Mouse (Mus musculus) cerebellum, adult 11-12 months (tissue): ENCODE data around the gene Fam92b.

Experiments used
- DNase-seq: peaks from one replicate; pipeline ENCODE4 v3.0.0; 2022

Gene Fam92b

DNA sequence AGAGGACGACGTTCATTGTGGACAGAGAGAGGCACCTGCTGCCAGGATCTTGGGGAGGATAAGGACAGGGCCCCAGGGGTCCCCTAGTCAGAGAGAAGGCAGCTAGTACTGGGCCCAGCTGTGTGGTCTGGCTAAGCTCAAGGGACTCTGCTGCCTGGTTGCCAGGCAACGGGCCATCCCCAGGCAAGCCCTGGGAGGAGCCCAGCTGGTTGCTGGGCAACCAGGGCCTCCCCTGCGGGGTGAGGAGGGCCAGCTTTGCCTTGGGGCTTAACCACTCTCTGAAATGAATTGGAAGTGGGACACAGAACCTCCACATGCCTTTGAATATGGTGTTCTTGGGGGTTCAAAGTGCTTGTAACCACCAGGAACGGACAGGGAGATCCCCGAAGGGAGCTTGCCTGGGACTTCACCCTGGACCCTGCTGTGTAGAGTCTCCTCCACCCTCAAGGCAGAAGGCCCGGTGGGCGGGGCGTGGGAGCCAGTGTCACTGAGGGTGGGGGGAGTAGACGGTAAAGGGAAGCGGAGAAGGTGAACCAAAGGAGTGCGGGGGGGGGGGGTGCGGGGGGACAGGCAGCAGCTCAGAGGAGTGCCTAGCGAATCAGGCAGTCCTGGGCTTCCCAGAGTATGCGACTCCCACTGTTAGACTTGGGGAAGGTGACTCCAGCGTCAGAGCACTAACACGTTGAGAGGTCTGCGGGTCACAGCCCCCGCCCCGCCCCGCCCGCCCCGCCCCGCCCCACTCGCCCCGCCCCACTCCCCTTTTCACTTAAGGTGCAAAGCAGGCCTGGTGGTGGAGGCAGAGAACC lies at the start of gene Fam92b:
TSS of gene Fam92b (minus strand) at position 149 of the 806 bp plus-strand sequence.
- no peak for DNase-seq

DNA sequence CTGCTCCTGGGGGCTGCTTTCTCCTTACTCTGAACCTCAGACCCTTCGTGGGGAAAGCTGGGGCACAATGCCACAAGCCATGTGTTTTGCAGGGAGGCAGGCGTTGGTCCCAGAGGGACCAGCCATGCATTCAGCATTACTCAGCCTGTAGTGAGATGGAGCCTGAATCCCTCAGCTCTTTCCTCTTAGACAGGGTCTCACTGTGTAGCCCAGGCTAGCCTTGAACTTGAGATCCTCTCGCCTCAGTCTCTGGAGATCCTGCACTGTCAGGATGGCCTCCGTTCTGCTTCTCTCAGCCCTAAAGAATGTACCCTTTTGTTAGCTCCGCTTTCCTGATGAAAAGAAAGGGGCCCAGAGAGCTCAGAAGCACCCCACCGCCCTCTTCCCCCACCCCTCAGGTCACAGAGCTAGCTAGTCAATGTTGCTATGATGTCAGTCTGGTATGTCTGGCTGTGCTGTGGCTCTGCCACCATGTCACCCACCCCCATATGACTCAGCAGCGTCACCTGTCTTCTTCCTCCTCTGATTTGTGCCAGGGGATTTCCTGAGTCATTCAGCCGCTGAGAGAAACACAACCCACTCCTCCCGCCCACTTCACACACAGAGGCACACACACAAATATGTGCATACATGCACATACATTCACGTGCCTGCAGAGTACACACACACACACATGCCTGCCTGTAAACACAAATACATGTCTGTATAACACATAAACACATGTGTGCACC lies 48.3 kb upstream of the Fam92b start:
- no peak for DNase-seq

DNA sequence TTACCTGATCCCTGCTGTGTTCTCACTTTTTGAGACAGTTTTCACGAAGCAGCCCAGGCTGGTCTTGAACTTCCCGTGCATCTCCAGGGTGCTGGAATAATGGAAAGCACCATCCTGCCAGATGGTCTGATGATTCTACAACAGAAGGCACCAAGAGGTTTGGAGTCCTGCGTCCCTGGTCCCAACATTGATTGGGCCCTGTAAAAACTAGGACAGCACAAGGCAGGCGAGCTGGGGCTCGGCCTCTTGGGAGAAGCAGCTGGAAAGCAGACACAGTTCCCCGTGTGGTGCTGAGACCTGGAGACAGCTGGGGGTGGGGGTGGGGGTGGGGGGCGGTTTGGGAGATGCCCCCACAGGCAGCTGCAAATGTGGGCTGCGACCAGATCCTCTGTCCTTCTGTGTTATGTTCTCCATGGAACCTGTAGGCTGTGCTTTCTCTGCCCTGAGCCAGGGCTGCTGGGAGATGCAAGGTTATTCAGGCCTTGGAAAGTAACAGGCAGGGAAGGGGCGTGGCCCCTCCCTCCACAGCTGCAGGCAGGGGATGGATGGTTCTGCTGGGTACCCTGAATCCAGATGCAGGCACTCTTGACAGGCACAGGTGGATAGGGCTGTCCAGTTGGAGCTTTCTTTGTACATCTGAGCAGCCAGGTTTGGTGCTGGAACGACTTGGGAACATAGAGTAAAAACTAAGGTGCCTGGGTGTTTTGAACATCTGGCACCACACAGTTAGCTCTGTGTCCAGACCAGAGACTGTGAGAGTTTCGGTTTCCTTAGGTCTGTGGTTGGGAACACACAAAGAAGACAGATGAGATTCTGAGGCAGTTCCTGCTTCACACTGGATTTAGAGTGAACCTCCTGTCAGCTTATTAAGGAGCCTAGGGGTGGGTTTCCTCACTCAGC lies 47.5 kb upstream of the Fam92b start:
- no peak for DNase-seq

DNA sequence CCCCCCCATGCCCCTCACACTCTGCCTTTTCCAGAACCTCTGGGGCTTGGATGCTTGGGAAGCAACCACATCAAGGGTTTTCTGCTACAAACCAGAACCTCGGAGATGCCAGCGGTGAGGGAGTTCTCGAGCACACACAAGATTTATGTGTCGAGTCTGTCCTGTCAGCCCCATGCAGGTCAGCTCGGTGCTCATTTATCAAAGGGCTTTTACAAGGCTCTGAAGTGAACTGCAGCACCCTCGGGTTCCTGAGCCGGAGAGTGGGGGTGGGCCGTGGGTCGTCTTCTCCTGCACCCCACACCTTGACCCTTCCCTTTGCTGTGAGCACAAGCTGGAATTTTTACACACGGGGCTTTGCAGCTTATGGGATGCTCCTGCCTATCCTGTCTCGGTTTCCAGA lies 45.3 kb upstream of the Fam92b start:
- DNase-seq = no peak

DNA sequence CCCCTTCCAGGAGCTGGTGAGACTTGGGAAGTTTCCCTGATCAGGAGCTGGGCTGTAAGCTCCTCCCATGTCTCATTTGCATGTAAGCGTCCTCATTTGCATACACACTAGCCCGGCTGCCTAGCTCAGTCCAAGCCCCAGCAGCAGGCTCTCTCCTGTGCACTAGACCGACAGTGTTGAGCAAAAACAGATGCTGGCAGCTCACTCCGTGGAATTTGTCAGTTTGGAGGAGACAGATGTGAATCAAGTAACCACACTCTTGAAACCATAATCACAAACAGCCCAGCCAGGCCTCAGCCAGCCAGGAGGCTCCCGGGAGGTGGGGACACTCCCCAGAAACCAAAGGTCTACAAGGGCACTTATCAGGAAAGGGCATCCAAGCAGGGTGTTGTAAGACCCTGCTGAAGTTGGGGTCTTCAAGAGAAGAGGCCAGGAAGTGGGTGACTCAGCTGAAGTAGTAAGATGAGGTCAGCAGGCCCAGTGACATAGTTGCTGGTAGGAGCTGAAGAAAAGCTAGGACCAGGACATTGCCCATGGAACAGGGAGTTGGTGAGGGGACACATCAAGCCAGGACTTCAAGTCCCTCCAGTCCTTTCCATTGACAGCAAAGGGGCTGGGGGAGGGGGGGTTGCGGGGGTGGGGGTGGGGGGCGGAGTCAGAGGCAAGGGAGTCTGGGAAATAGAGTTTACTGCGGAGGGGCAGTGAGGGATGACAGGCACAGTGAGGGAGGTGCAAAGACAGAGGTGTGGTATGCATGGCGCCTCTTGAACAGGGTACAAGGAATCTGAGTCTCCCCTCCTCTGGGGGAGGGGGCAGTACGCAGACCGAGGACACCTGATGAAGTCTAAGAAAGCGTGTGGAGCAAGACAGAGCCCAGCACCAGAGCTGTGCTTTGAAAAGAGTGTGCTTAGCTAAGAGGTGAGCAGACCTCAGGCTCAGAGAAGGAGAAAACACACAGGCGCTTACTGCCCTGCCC lies 39.9 kb upstream of the Fam92b start:
- no peak for DNase-seq

DNA sequence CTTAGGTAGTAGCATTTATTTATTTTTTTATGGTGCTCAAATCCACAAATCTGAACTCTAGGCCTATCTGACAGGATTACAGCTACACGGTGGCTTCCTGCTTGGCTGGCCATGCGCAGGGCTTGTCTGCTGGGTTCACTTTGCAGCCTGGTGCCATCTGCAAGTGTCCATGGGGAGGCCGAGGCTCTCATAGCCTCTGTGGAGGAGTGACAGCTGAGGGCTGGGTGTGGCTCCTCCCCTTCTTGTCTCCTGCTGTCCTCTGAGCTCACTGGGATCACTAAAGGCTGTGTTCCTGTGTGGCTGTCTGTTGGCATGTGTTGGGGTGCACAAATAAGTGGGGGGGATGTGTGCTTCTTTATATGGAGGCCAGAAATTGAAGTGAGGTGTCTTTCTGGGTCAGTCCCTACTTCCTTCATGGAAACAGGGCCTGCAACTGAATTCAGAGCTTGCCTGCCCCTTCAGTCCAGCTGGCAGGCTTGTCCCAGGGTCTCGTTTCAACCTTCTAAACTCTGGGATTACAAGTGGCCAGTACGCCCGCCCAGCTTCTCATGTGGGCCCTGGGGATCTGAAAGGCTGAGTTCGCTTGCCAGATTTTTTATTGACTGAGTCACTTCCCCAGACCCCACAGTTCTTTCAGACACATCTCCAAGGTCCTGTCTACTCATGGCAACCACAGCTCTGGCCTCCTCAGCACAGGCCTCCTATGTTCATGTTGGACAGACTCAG lies 38.3 kb upstream of the Fam92b start:
- DNase-seq = peak; percentile 56

DNA sequence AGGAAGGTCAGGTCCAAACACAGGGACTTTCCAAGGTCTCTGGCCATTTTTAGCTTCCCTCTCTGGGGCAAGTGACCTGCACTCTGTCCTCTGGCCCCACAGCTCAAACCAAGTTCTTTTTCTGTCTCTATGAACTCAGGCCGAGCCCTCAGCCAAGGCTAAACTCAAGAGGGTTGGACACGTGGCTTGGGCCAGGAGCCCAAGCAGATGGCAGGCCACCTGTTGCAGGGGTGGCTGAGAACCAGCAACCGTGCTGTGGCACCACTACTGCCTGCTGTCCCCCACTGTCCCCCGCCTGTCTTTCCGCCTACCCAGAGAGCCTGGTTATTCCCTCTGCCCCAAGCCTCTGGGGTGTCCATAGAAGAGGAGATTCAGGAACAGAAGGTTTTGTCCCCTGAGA lies 36.7 kb upstream of the Fam92b start:
- DNase-seq = peak; percentile 95

DNA sequence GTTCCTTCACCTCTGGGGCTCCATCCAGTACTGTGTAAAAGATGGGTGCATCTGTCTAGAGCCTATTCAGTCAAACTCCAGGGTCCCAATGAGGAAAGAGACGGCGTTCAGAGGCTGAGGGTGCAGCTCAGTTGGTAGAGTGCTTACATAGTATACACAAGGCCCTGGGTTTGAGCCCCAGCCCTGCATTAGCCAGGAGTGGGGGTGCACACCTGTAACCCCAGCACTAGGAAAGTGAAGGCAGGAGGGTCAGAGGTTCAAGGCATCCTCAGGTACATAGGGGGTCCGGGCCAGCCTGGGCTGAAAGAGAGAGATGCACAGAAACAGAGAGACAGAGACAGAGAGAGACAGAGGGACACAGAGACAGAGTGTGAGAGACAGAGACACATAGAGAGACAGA lies 36.0 kb upstream of the Fam92b start:
- DNase-seq = peak; percentile 44

DNA sequence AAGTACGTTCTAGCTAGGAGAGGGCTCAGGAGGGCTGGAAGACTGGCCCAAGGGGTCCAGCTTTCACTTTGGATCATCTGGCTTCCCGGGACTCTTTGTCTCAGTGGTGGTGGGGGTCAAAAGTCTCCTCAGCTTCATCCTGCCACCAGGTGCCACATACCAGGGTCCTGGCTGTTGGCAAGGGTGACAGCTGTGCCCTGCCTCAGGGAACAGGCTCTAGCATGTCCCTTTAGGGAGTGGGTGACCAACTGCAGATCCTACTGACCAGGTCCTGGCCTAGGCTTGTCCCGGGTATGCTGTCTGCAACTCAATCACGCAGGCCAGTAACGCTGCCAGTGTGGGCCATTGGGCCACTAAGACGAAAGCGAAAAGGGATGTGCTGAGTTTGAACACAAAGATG lies 35.3 kb upstream of the Fam92b start:
- no peak for DNase-seq

DNA sequence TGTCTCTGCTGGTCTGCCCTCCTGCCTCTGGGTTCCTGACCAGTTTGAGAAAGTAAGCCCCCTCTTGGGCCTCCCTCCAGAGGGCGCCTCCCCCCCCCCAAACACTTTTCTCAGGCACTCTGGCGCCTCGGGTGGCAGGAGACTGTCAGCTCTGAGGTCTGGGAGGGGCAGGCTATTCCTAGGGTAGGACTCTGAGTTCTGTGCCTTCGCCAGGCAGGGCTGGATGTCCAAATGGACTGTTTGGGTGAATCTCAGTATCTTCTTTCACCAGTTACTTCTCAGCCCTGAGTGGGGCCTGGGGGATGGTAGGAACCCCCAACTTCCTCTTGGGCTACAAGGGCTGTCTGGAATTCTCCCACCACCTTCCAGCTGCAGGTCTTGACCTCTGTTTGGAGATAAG lies 34.1 kb upstream of the Fam92b start:
- no peak for DNase-seq

DNA sequence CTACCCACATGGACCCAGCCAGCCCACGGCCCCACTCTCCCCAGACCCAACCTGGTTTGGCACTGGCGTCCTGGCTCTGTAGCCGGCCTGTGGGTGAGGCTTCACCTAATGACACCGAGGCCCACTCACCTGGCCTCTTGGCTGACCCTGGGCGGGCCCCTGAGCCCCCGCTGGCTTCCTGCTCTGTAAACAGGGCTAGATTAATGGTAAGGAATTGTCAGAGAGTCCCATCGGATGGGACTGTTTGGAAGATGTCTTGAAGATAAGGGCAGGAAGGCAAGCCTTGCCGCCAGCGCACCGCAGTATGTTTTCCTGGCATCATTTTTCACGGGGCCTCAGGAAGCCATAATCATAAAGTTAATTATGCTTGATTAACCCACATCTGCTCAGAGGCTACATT lies 30.8 kb upstream of the Fam92b start:
- DNase-seq = no peak

DNA sequence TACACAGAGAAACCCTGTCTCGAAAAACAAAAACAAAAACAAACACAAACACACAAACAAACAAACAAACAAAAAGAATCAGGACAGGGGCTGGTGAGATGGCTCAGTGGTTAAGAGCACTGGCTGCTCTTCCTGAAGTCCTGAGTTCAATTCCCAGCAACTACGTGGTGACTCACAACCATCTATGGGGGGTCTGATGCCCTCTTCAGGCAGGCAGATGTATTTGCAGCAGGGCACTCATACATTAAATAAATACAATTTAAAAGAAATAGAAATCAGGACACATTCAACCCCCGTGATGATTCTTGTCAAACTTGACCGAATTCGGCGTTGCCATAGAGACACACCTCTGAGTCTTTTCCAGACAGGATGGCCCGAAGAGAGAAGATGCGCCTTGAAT lies 30.1 kb upstream of the Fam92b start:
- no peak for DNase-seq

DNA sequence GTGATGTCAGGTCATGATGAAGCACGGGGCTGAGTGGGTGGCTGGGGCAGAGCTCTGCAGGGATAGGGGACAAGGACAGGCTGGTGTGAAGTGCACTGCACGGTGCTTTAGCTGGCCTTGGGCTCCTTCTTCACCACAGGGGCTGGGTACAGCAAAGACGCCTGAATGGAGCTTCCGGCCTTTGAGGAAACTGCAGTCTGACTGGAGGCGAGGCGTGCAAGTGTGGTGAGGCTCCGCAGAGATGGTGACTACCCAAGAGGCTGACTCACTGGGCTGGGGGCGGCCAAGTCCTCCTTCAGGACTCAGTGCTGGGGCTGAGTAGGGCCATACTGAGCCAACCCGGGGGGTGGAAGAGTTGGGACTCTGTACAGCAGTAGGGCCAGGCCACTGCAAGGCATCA lies 28.6 kb upstream of the Fam92b start:
- no peak for DNase-seq

DNA sequence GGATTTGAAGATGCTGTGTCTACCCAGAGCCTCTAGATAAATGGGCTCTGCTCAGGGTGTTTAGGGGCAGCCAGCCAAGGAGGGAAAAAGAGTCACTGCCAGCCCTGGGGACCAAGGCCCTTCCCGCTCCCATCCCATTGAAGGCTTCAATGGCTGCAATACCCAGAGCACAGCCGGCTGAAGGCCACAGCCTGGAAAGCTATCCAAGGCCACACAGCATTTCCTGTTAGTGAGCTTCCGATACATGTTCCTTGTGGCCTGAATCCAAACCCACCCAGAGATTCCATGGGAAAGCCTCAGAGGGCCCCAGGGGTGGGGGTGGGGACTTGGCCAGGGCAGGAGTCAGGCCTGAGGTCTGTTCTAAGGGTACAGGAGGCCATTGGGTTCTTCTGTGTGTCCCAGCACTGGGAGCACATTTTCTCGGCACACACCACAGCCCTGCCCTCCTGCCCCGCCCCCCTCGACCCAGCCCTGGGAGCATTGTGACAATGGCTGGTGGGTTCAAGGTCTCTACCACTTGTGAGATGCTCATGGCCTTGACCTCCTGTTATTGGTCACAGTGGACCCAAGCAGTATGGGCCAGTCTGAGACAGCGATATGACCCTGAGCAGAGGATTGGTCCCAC lies 27.6 kb upstream of the Fam92b start:
- DNase-seq = no peak

DNA sequence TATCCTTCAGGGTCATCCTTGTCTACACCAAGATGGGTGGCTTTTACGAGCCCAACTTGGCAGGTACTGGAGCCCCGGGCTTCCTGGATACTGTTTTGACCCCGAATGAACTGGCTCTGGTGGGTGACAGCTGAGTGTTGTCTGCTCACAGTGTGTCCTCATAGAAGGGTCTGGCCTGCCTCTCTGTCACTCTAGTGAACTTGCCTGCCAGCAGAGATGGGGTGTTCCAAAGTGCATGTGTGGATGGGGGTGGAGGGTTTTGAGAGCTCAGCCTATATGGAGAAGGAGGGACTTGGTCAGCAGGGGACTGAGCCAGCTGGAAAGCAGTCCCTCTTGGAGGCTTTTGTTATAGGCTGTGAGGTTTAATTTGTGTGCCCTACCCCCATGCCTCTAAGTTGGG lies 25.3 kb upstream of the Fam92b start:
- DNase-seq = no peak

DNA sequence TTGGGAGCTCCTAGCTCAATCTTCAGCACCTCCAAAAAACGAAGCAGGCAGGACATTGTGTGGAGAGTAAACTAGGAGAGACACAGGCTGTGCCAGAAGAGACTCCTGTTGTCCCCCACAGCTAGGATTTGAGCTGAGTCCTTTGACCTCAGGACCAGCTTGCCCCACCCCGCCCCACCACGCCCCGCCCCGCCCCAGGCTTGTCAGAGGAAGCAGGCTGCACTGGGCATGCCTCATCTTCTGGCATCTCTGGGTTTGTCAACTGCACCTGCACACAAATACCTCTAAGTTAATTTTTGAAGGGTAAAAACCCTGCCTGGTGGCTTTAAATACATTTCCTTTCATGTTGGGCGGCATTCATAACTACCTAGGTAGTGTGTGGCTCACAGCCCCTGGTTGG lies 24.1 kb upstream of the Fam92b start:
- no peak for DNase-seq

DNA sequence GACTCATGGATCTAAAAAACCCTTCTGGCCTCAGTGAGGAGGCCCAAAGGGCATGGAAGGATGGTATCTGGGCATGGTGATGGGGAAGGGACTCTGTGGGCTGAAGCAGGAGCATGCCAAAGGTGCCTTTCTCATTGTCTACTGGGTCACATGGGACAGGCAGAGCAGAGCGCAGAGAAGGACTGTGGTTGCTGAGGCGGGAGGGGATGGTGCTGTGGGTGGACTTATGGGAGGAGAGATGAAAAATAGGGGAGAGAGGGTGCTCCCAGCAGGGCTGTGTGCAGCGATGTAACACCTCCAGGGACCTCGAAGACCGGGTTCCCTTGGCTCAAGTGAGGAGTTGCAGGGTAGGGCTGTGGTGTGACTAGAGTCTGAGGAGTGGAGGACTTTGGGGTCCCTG lies 14.9 kb upstream of the Fam92b start:
- no peak for DNase-seq

DNA sequence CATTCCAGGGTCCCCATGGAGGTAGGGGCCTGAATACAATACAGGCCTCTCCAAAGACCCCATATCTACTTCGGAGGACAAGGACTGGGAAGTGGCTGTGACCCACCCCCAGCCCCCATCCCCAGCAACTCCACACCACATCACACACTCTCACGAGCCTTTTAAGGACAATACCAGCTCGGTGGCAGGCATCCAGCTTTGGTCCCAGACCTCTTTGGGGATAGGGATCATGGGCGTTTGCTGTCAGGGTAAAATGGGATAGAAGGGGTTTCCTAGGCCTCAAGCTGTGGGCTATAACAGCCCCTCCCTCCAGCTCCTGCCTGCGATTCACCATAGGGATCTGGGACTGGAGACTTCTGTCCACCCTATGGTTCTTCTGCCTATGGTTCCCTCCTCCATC lies 14.4 kb upstream of the Fam92b start:
- no peak for DNase-seq

DNA sequence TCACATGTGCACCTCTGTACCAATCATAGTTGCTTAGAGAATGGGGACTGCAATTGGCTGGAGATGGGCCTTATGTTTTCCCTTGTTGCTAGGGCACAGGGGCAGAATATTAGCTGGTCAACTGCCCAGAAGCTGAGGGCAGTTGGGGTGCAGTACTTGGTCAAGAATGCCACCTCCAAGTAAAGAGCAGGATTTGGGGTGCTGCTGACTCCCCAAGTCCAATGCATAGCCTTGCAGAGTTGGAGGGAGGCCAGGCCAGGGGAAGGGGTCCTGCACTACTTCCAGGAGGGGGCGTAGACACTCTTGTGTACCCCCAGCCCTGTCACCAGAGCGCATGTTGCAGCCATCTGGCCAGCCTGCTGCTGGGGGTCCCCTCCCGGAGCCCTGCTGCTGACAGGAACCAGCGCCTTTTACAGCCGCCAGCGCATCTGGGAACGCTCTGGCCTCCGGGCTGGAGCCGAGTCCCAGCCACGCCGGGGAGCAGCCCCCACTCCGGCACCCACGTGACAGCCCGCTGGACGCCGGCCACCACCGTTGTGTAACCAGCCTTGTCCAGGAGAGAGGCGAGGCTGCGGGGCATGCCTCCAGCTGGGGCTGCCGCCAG lies 13.6 kb upstream of the Fam92b start:
- peak; percentile 92 for DNase-seq

DNA sequence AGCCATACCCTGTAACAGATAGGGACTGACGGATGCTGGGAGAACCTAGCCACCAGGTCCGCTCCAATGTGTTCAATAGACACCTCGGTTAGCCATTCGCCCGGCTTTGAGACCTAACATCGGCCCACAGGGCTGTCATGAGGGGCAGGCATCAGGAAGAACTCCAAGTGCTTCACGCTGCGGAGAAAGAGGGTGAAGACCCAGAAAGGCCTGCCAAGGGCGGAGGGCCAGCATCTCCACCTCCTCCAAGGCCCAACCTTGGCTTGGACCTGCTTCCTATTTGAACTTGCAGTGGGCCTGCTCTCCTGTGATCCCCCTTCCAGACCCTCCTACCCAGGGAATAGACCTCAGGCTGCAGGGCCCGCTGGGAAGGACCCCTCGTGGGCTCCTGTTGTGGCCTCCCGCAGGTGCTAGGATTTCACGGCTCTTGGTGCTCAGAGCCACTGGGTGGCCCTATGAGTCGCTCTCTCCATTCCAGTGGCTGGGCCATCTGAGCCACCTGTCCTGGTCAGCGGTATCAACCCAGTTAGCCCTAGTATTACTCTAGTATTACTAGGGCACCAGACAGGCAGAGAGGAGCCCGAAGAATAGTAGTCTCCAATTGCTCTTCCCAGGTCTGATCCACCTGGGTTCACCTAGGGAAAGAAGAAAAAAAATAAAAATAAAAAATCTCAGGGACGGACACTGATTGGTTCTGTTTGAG lies 13.0 kb upstream of the Fam92b start:
- DNase-seq = peak; percentile 67
